Mouse (Mus musculus) lung, postnatal 14 days (tissue): ENCODE data around the gene Ryr2.

ENCODE experiments used
- DNase-seq: peaks from one replicate; pipeline ENCODE4 v3.0.0; 2021

The Ryr2 gene

DNA sequence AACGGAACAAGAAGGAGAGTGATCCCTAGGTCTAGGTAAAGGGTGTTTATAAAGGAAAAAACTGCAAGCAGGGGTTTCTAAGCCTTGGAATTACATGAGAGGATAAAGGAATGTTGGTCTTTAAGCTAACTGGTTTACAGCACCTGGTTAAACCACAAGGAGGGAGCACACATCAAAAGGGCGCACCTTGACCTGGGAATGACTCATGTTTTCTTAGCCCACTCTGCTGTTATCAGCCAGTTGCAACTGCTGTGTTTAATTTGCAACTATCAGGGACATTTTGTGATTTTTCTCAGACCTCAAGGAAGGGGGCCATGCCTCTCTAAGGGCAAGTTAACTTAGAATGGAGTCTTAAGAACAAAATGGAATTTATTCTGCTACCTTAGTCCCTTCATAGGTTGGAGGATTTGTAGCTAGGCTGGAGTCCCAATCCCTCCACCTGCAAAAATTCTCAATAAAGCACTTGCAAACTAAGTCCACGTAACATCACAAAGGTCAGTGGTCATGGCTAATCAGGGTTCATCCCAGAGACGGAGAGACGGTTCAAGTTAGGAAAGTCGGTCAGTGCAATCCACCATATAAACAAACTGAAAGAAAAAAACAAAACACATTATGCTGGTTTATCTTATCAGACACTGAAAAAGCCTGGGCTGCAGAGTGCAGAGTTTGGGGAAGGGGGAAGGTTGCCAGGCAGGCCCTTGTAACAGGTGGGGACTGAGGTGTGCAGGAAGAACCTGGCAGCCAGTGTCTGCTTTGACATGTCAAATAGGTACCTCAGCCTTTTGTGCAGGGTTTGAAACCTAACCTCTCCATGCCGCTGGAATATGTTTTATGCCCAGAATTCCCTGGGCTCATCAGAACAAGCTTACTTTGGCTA is 574.5 kb downstream of the Ryr2 start:
- no peak for DNase-seq

- DNase-seq: no peak
Observed at GRCm38 (mm10) chr13:11523612-11524011, 583.1 kb downstream of the Ryr2 start.

- DNase-seq: no peak
Observed at GRCm38 (mm10) chr13:11520765-11521164, 586.0 kb downstream of the Ryr2 start.

DNA sequence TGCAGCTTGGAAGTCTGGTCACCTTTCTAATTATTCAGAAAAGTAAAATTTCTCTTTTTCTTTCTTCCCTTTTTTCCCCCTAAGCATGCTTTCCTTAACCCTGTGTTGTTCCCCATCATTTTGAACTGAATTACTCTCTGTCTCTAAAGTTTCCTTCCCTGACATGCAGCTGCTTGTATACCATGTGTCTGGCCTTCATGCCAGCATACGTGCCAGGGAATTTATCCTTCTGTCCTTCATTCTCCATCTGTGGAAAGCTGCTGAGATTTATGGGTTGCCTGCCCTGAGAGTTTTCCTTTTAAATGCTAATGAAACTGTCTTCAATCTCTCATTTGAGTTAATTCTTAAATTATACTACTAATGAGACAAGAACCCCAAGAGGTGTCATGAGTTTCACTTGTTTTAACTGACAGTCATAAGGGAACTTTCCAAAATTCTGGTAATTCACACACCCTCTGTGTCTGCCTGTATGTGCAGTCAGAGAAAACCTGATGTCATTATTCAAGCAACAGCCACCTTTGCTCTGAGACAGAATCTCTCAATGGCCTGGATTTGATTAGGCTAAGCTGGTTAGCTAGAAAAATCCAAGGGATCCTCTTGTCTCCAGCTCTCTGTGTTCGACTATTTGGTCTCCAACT is 595.1 kb downstream of the Ryr2 start:
- DNase-seq: no peak
